15 mouse cellular contexts compared by ENCODE assay signal in genomic region chr4:141746578-141747346, GRCm38 (mm10). TPM values are rescaled to one million over a fixed set of nuclear protein-coding genes. Genes with fewer than 3 reads are reported as not detected.
DNase-seq lines count a peak whose midpoint lies in the region; ATAC-seq lines count a peak whose summit lies in the region.
"Had no signal": no experiment of that assay in that cellular context is flagged by ENCODE, and none has a peak within 500 bp of the region (broad histone marks: within the 10 kb centered on the region; RNA-seq: fewer than 3 reads in every experiment).

Gene Agmat, plus strand, starts transcription at chr4:141746672.

- no peaks in the 10 kb centered on the region for H3K36me3 ChIP-seq in heart, embryonic 13.5 days
- H3K36me3 ChIP-seq in intestine, embryonic 16.5 days (ENCODE audit: control insufficient read depth, insufficient read depth, low read length), result no peaks in the 10 kb centered on the region
- no peaks in the 10 kb centered on the region for H3K36me3 ChIP-seq in liver, embryonic 13.5 days

- no peak within 1 kb of the TSS for H3K4me3 ChIP-seq in heart, embryonic 13.5 days
- H3K4me3 ChIP-seq in intestine, embryonic 16.5 days (ENCODE audit: low read length), result peak within 1 kb of the TSS; percentile 51
- H3K4me3 ChIP-seq in liver, embryonic 13.5 days (replicated peaks), result peak within 1 kb of the TSS; percentile 37
- H3K4me3 ChIP-seq: myocyte had no signal

- 25% methylated on average over 25 of the region's 25 CpGs for WGBS in heart, embryonic 13.5 days
- 20% methylated on average over 25 of the region's 25 CpGs for WGBS in intestine, embryonic 16.5 days
- WGBS in liver, embryonic 13.5 days (ENCODE audit: insufficient replicate concordance), result 34% methylated on average over 25 of the region's 25 CpGs

- DNase-seq in heart, postnatal 25 days (ENCODE audit: low spot score), result no peak
- no peak for DNase-seq in adrenal gland, adult 2 months
- no peak for DNase-seq in liver, embryonic 13.5 days
- no peak for DNase-seq in cerebellum, adult 18-20 months
- DNase-seq in spleen, adult 12 weeks (ENCODE audit: low spot score), result no peak
- no peak for DNase-seq in right cerebral cortex, adult 2 months (ENCODE audit: low spot score in 2 of 2)
- DNase-seq: spleen, adult 18-20 months; thymus, adult 2 months had no signal

- peak within 1 kb of the TSS; percentile 37; the same call in 1 of the 2 replicates for H3K9ac ChIP-seq in heart, embryonic 13.5 days
- H3K9ac ChIP-seq in intestine, embryonic 16.5 days (ENCODE audit: low read depth, low read length), result peak within 1 kb of the TSS; percentile 72
- peak within 1 kb of the TSS; percentile 46 for H3K9ac ChIP-seq in liver, embryonic 13.5 days

- no peaks in the 10 kb centered on the region for H3K9me3 ChIP-seq in heart, embryonic 13.5 days
- no peaks in the 10 kb centered on the region for H3K9me3 ChIP-seq in intestine, embryonic 16.5 days (ENCODE audit: control insufficient read depth, low read length)
- no peaks in the 10 kb centered on the region for H3K9me3 ChIP-seq in liver, embryonic 13.5 days (replicated peaks)

- intact Hi-C loops in heart, postnatal 25 days (cut with DNase I), result no loop called here

- ATAC-seq in heart, embryonic 13.5 days (ENCODE audit: extremely low read depth, insufficient number of reproducible peaks, low FRiP score, low TSS enrichment), result no peak
- peak; percentile 79 for ATAC-seq in intestine, embryonic 16.5 days
- ATAC-seq in liver, embryonic 13.5 days (ENCODE audit: low read depth), result no peak
- ATAC-seq: hindbrain, embryonic 16.5 days had no signal

- peaks cover 10% of the 10 kb centered on the region; the same call in 1 of the 2 replicates for H3K27me3 ChIP-seq in heart, embryonic 13.5 days (replicated peaks)
- H3K27me3 ChIP-seq in intestine, embryonic 16.5 days (replicated peaks; ENCODE audit: control insufficient read depth, insufficient read depth, low read length), result no peaks in the 10 kb centered on the region
- H3K27me3 ChIP-seq in liver, embryonic 13.5 days, result no peaks in the 10 kb centered on the region

- H3K4me2 ChIP-seq in heart, embryonic 13.5 days, result peak within 1 kb of the TSS; percentile 15; the same call in 1 of the 2 replicates
- H3K4me2 ChIP-seq in intestine, embryonic 16.5 days (ENCODE audit: low read depth, low read length), result peak within 1 kb of the TSS; percentile 44
- peak within 1 kb of the TSS; percentile 18 for H3K4me2 ChIP-seq in liver, embryonic 13.5 days

- peaks cover 33% of the 10 kb centered on the region for H3K4me1 ChIP-seq in heart, embryonic 13.5 days
- H3K4me1 ChIP-seq in intestine, embryonic 16.5 days (ENCODE audit: control insufficient read depth, insufficient read depth, low read length), result peaks cover 5% of the 10 kb centered on the region; the same call in 1 of the 2 replicates
- peaks cover 59% of the 10 kb centered on the region for H3K4me1 ChIP-seq in liver, embryonic 13.5 days (replicated peaks)

- H3K27ac ChIP-seq in heart, embryonic 13.5 days (replicated peaks), result no peak within 1 kb of the TSS
- H3K27ac ChIP-seq in intestine, embryonic 16.5 days (ENCODE audit: low read length), result peak within 1 kb of the TSS; percentile 57
- peak within 1 kb of the TSS; percentile 65 for H3K27ac ChIP-seq in liver, embryonic 13.5 days

RNA-seq across cellular contexts. Expression of gene Agmat, which starts in this region (rescaled TPM):
- 1.0 and 1.9 TPM in 2 replicates for polyA plus RNA-seq in heart, embryonic 13.5 days (2015; fragmentation: Nextera tagmentation; extraction: Ambion mirVana)
- total RNA-seq in heart, postnatal 25 days (2021), result under 1 TPM; 0.36 to 0.56 TPM
- 10 to 100 TPM; 25.7 to 59.4 TPM for total RNA-seq in adrenal gland, adult 2 months (2021)
- polyA plus RNA-seq in adrenal gland, adult 2 months (2012; rRNA removed), result 5.8 and 9.2 TPM in 2 replicates
- 65.6 and 72.2 TPM in 2 replicates for polyA plus RNA-seq in intestine, embryonic 16.5 days (2015; fragmentation: Nextera tagmentation; extraction: Ambion mirVana)
- polyA plus RNA-seq in liver, embryonic 13.5 days (2015; fragmentation: Nextera tagmentation; extraction: Ambion mirVana), result 18.4 and 18.5 TPM in 2 replicates
- total RNA-seq: common myeloid progenitor, adult 5-6 weeks; layer of hippocampus, postnatal 10 days had no signal
- polyA plus RNA-seq: C2C12 had no signal

Comparison
In these comparisons a context has a peak if more than half of its experiments do, and no peak if none do; other contexts are left out.
1. RNA of gene Agmat (total RNA-seq): 25.7 to 59.4 TPM in adrenal gland, adult 2 months; 0.36 to 0.56 TPM in heart, postnatal 25 days; every median in the first group is over 10 times any median in the second.
2. Peak in every context shown above with its lines, with median percentiles within 50 percentile points of each other: H3K4me2 ChIP-seq and H3K9ac ChIP-seq.